Mouse (Mus musculus) v-Abl transformed pro-B cells (cell line): ENCODE measurements around the gene Prpf8.

Experiments used
- in situ Hi-C, 2 experiments: fragments of 400-800 bp; cut with MboI; formaldehyde crosslinking; loops; one replicate each; pipeline ENCODE4 v1.15.1; 2025; ENCODE audit not compliant: unreplicated experiment in 2 of 2

Prpf8 gene

GRCm38 (mm10) chr11:75529771-75530170 lies 43.2 kb downstream of the Prpf8 start:
- in situ Hi-C loops: loop anchor here (5.0 to 10.0 kb wide), 5 partner anchors 43 to 125 kb away; partner anchors contain the start of genes Inpp5k (in 1 of the 2) and Myo1c (in 1 of the 2)

- in situ Hi-C loops: loop anchor here (5.0 to 10.0 kb wide), 2 partner anchors 42 to 124 kb away; partner anchors contain the start of gene Myo1c (in 1 of the 2)
These were observed 43.7 kb downstream of the Prpf8 start for GRCm38 (mm10) chr11:75530325-75530724.

- in situ Hi-C loops: loop anchor here (5.0 to 10.0 kb wide), 2 partner anchors 41 to 124 kb away; partner anchors contain the start of gene Myo1c (in 1 of the 2)
These were observed 44.3 kb downstream of the Prpf8 start for GRCm38 (mm10) chr11:75530845-75531373.

GRCm38 (mm10) chr11:75531469-75532242 lies 45.0 kb downstream of the Prpf8 start, which contains the start of gene Slc43a2:
Slc43a2 (plus strand) TSS chr11:75531694.
- in situ Hi-C loops: loop anchor here (5.0 to 10.0 kb wide), 2 partner anchors 41 to 123 kb away; partner anchors contain the start of gene Myo1c (in 1 of the 2)

- in situ Hi-C loops: loop anchor here (5.0 to 10.0 kb wide), 2 partner anchors 40 to 122 kb away; partner anchors contain the start of gene Myo1c (in 1 of the 2)
These were observed 46.0 kb downstream of the Prpf8 start for GRCm38 (mm10) chr11:75532340-75533277.

GRCm38 (mm10) chr11:75533314-75534015 lies 46.8 kb downstream of the Prpf8 start:
- in situ Hi-C loops: loop anchor here (5.0 to 10.0 kb wide), 2 partner anchors 39 to 121 kb away; partner anchors contain the start of gene Myo1c (in 1 of the 2)

GRCm38 (mm10) chr11:75534286-75535033 lies 47.8 kb downstream of the Prpf8 start:
- in situ Hi-C loops: loop anchor here (5.0 to 10.0 kb wide), 2 partner anchors 38 to 120 kb away; partner anchors contain the start of gene Myo1c (in 1 of the 2)

- in situ Hi-C loops: loop anchor here in 1 of 2 experiments (10.0 kb wide), 1 partner anchor 120 kb away; the partner anchor contains the start of gene Myo1c
These were observed 48.6 kb downstream of the Prpf8 start for GRCm38 (mm10) chr11:75535106-75535795.

- in situ Hi-C loops: loop anchor here in 1 of 2 experiments (10.0 kb wide), 1 partner anchor 118 kb away; the partner anchor contains the start of gene Myo1c
These were observed 49.8 kb downstream of the Prpf8 start for GRCm38 (mm10) chr11:75536255-75537024.

GRCm38 (mm10) chr11:75537025-75537414 lies 50.4 kb downstream of the Prpf8 start:
- in situ Hi-C loops: loop anchor here in 1 of 2 experiments (10.0 kb wide), 1 partner anchor 118 kb away; the partner anchor contains the start of gene Myo1c

GRCm38 (mm10) chr11:75537491-75538183 lies 51.0 kb downstream of the Prpf8 start:
- in situ Hi-C loops: loop anchor here in 1 of 2 experiments (10.0 kb wide), 1 partner anchor 117 kb away; the partner anchor contains the start of gene Myo1c

- in situ Hi-C loops: loop anchor here in 1 of 2 experiments (10.0 kb wide), 1 partner anchor 116 kb away; the partner anchor contains the start of gene Myo1c
These were observed 51.8 kb downstream of the Prpf8 start for GRCm38 (mm10) chr11:75538184-75538969.

- in situ Hi-C loops: loop anchor here in 1 of 2 experiments (10.0 kb wide), 1 partner anchor 116 kb away; the partner anchor contains the start of gene Myo1c
These were observed 52.3 kb downstream of the Prpf8 start for GRCm38 (mm10) chr11:75538970-75539299.

GRCm38 (mm10) chr11:75540209-75540608 lies 53.6 kb downstream of the Prpf8 start:
- in situ Hi-C loops: no loop called here

- in situ Hi-C loops: no loop called here
These were observed 54.3 kb downstream of the Prpf8 start for GRCm38 (mm10) chr11:75540710-75541581.
